Mouse (Mus musculus) erythroblast, embryonic 14.5 days (primary cell): ENCODE data around the gene Creb3l1.

ENCODE experiments used
- GATA1 ChIP-seq: IDR thresholded peaks from 2 replicates; pipeline ENCODE4 v1.6.1; 2012; ENCODE audit warnings: low read length, inconsistent platforms, mixed read lengths
- TAL1 ChIP-seq: IDR thresholded peaks from 3 replicates; pipeline ENCODE4 v1.6.1; 2012; ENCODE audit warnings: low read length, inconsistent platforms, mixed read lengths

DNA sequence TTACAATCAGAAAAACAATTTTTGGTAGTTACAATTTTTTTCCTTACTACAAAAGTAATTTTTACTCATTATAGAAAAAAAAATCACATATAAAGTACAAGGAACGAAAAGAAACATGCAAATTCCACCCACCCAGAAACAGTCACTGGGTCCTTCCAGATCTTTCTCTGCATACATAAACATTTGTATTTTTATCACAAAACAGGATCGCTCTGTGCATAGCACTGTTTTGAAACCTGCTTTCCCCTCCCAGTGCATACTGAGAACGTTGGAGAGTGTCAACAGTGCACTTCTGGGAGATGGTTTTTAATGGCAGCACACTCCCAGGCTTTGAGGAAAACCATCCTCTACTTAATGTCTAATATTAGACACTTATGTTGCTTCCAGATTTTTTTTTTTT, 43.3 kb upstream of the Creb3l1 start:
- TF ChIP-seq TAL1 (no peak), GATA1 (no peak)
